Mouse (Mus musculus) liver, adult 2 months (tissue): ENCODE data around the gene Abca7. TPM values are rescaled to one million over a fixed set of nuclear protein-coding genes. Genes with fewer than 3 reads are reported as not detected.

Source experiments
- DNase-seq: peaks from one replicate; pipeline ENCODE4 v3.0.0-alpha.2; 2011; ENCODE audit warnings: low read depth, low spot score; ENCODE audit errors: extremely low read depth
- H3K27ac ChIP-seq: fragments of 200-500 bp; replicated peaks from 2 replicates; pipeline ENCODE4 v1.5.1; 2012; ENCODE audit warnings: low read depth, mild to moderate bottlenecking, control low read depth, inconsistent platforms, low read length; ENCODE audit not compliant: insufficient read depth
- H3K27me3 ChIP-seq: fragments of 200-500 bp; 2 replicates; pipeline ENCODE4 v1.6.1; 2012; ENCODE audit warnings: mild to moderate bottlenecking, moderate library complexity, low read length, inconsistent platforms; ENCODE audit not compliant: control insufficient read depth, insufficient read depth
- H3K36me3 ChIP-seq: fragments of 200-500 bp; 2 replicates; pipeline ENCODE4 v1.6.1; 2012; ENCODE audit warnings: low read length, inconsistent platforms; ENCODE audit not compliant: control insufficient read depth, insufficient read depth
- H3K4me1 ChIP-seq: fragments of 200-500 bp; 2 replicates; pipeline ENCODE4 v1.6.1; 2011; ENCODE audit warnings: low read length; ENCODE audit not compliant: control insufficient read depth, insufficient read depth
- H3K4me3 ChIP-seq: fragments of 200-500 bp; 2 replicates; pipeline ENCODE4 v1.5.1; 2011; ENCODE audit warnings: low read depth, mild to moderate bottlenecking, control low read depth, low read length, moderate library complexity; ENCODE audit not compliant: insufficient read depth
- H3K79me2 ChIP-seq: fragments of 200-500 bp; 2 replicates; pipeline ENCODE4 v1.6.1; 2012; ENCODE audit warnings: inconsistent platforms, mild to moderate bottlenecking, low read length, moderate library complexity; ENCODE audit not compliant: control insufficient read depth, insufficient read depth
- H3K9ac ChIP-seq: fragments of 200-500 bp; 2 replicates; pipeline ENCODE4 v1.6.1; 2012; ENCODE audit warnings: low read depth, mild to moderate bottlenecking, control low read depth, inconsistent platforms, low read length
- CTCF ChIP-seq: fragments of 200-500 bp; IDR thresholded peaks from 2 replicates; pipeline ENCODE4 v1.5.1; 2011; ENCODE audit warnings: low read depth, low read length, control low read depth
- POLR2A ChIP-seq: fragments of 200-500 bp; IDR thresholded peaks from 2 replicates; pipeline ENCODE4 v1.6.1; 2011; ENCODE audit warnings: low read length, control low read depth; ENCODE audit not compliant: insufficient read depth; ENCODE audit errors: extremely low read depth
- WGBS: fragments of 180-500 bp; shearing (Covaris S2); methylation state at CpG from one replicate; pipeline ENCODE4 v1.1.7; 2018; 5-methylcytosine and 5-hydroxymethylcytosine counted together
- polyA plus RNA-seq: library from polyadenylated mRNA; depleted of rRNA; stranded (reverse); fragments of >200 nt; gene quantifications from 2 replicates; pipeline ENCODE4 v1.2.3, GENCODE M21; 2012
- total RNA-seq: library from RNA; depleted of rRNA; stranded (reverse); fragments of >200 nt; gene quantifications from 2 replicates; pipeline ENCODE4 v1.2.3, GENCODE M21; 2014

The Abca7 gene
- total and polyA plus RNA-seq, 2 experiments, result 1.4 to 3.2 TPM

GRCm38 (mm10) chr10:80048396-80048795 lies 52.1 kb downstream of the Abca7 start:
- Histone ChIP-seq H3K27ac (no peak overlapping the region), H3K79me2 (no peaks in the 10 kb centered on the region), H3K4me3 (no peak overlapping the region), H3K27me3 (no peaks in the 10 kb centered on the region), H3K4me1 (peaks cover 15% of the 10 kb centered on the region), H3K9ac (no peak overlapping the region), H3K36me3 (no peaks in the 10 kb centered on the region)
- WGBS, result 82% methylated on average over 5 of the region's 5 CpGs
- DNase-seq, result no peak
- TF ChIP-seq POLR2A, result no peak
- TF ChIP-seq CTCF, result no peak

GRCm38 (mm10) chr10:80048834-80049233 lies 52.5 kb downstream of the Abca7 start:
- Histone ChIP-seq H3K9ac (no peak overlapping the region), H3K27me3 (no peaks in the 10 kb centered on the region), H3K4me1 (peaks cover 15% of the 10 kb centered on the region), H3K36me3 (no peaks in the 10 kb centered on the region), H3K79me2 (no peaks in the 10 kb centered on the region), H3K4me3 (no peak overlapping the region), H3K27ac (no peak overlapping the region)
- WGBS, result 90% methylated on average over 3 of the region's 3 CpGs
- no peak for TF ChIP-seq POLR2A
- TF ChIP-seq CTCF, result no peak
- no peak for DNase-seq

GRCm38 (mm10) chr10:80050244-80050643 lies 54.0 kb downstream of the Abca7 start:
- H3K27me3 ChIP-seq, result no peaks in the 10 kb centered on the region
- 33% methylated on average over 6 of the region's 6 CpGs for WGBS
- H3K9ac ChIP-seq, result no peak overlapping the region
- peaks cover 2% of the 10 kb centered on the region; the same call in 1 of the 2 replicates for H3K79me2 ChIP-seq
- no peak for DNase-seq
- H3K4me3 ChIP-seq, result no peak overlapping the region
- no peak for TF ChIP-seq CTCF
- no peaks in the 10 kb centered on the region; the same call in 1 of the 2 replicates for H3K36me3 ChIP-seq
- H3K4me1 ChIP-seq, result peaks cover 18% of the 10 kb centered on the region
- H3K27ac ChIP-seq, result no peak overlapping the region

GRCm38 (mm10) chr10:80050885-80051617 lies 54.8 kb downstream of the Abca7 start:
- 64% methylated on average over 15 of the region's 15 CpGs for WGBS
- H3K79me2 ChIP-seq, result peaks cover 2% of the 10 kb centered on the region; the same call in 1 of the 2 replicates
- H3K27me3 ChIP-seq, result no peaks in the 10 kb centered on the region
- no peak for TF ChIP-seq POLR2A
- no peak for TF ChIP-seq CTCF
- DNase-seq, result no peak
- no peak overlapping the region for H3K4me3 ChIP-seq
- peak overlapping the region; percentile 23; the same call in 1 of the 2 replicates for H3K9ac ChIP-seq
- H3K4me1 ChIP-seq, result peaks cover 24% of the 10 kb centered on the region
- H3K36me3 ChIP-seq, result peaks cover 5% of the 10 kb centered on the region; the same call in 1 of the 2 replicates
- peak overlapping the region; percentile 70 for H3K27ac ChIP-seq

GRCm38 (mm10) chr10:80051618-80052373 lies 55.5 kb downstream of the Abca7 start:
- TF ChIP-seq CTCF, result no peak
- TF ChIP-seq POLR2A, result no peak
- Histone ChIP-seq H3K4me1 (peaks cover 24% of the 10 kb centered on the region), H3K9ac (peak overlapping the region; percentile 23), H3K36me3 (peaks cover 5% of the 10 kb centered on the region; the same call in 1 of the 2 replicates), H3K27ac (peak overlapping the region; percentile 70), H3K4me3 (no peak overlapping the region), H3K27me3 (no peaks in the 10 kb centered on the region), H3K79me2 (peaks cover 2% of the 10 kb centered on the region; the same call in 1 of the 2 replicates)
- DNase-seq, result peak; percentile 84
- WGBS, result 31% methylated on average over 14 of the region's 14 CpGs
